Mouse (Mus musculus) neural tube, embryonic 13.5 days (tissue): ENCODE results near the gene Snapin. TPM values are rescaled to one million over a fixed set of nuclear protein-coding genes. Genes with fewer than 3 reads are reported as not detected.

Experiments used
- ATAC-seq: fragments of 200-750 bp; cut with Nextera tagmentation; 2 replicates; pipeline ENCODE4 v1.8.0; 2017; ENCODE audit warnings: low read depth, mild to moderate bottlenecking, moderate TSS enrichment, moderate library complexity
- H3K27ac ChIP-seq: fragments of 300-500 bp; sonication (generic); replicated peaks from 2 replicates; pipeline ENCODE4 v1.5.1; 2015; ENCODE audit warnings: moderate library complexity, mild to moderate bottlenecking, inconsistent platforms
- H3K27me3 ChIP-seq: fragments of 300-500 bp; sonication (generic); 2 replicates; pipeline ENCODE4 v1.6.1; 2015; ENCODE audit warnings: mild to moderate bottlenecking, inconsistent platforms
- H3K36me3 ChIP-seq: fragments of 300-500 bp; sonication (generic); 2 replicates; pipeline ENCODE4 v1.6.1; 2015; ENCODE audit warnings: mild to moderate bottlenecking, inconsistent platforms
- H3K4me1 ChIP-seq: fragments of 300-500 bp; sonication (generic); replicated peaks from 2 replicates; pipeline ENCODE4 v1.6.1; 2015; ENCODE audit warnings: inconsistent platforms
- H3K4me2 ChIP-seq: fragments of 300-500 bp; sonication (generic); 2 replicates; pipeline ENCODE4 v1.6.1; 2015; ENCODE audit warnings: inconsistent platforms, mild to moderate bottlenecking, moderate library complexity
- H3K4me3 ChIP-seq: fragments of 300-500 bp; sonication (generic); 2 replicates; pipeline ENCODE4 v1.5.1; 2015; ENCODE audit warnings: mild to moderate bottlenecking, inconsistent platforms
- H3K9ac ChIP-seq: fragments of 300-500 bp; sonication (generic); 2 replicates; pipeline ENCODE4 v1.6.1; 2015; ENCODE audit warnings: moderate library complexity, mild to moderate bottlenecking, inconsistent platforms
- H3K9me3 ChIP-seq: fragments of 300-500 bp; sonication (generic); 2 replicates; pipeline ENCODE4 v1.6.1; 2016; ENCODE audit warnings: inconsistent platforms
- WGBS: fragments of 180-500 bp; shearing (Covaris S2); methylation state at CpG from one replicate; pipeline ENCODE4 v1.1.7; 2015; 5-methylcytosine and 5-hydroxymethylcytosine counted together
- polyA plus RNA-seq: library from polyadenylated mRNA; unstranded; fragments of >200 nt; fragmentation: Nextera tagmentation; extraction: Ambion mirVana; gene quantifications from 2 replicates; pipeline ENCODE4 v1.2.1, GENCODE M21; 2015

Gene Snapin
- polyA plus RNA-seq, 1 experiment from 2014 or later, result 103 TPM

- peak overlapping the region; percentile 55 for H3K4me3 ChIP-seq
- H3K27me3 ChIP-seq, result peaks cover 65% of the 10 kb centered on the region
- ATAC-seq, result peak; percentile 45
- under 1% methylated on average over 75 of the region's 75 CpGs for WGBS
- H3K9ac ChIP-seq, result peak overlapping the region; percentile 65
- H3K27ac ChIP-seq, result no peak overlapping the region
- peak overlapping the region; percentile 94 for H3K4me2 ChIP-seq
- H3K36me3 ChIP-seq, result no peaks in the 10 kb centered on the region
- peaks cover 21% of the 10 kb centered on the region for H3K4me1 ChIP-seq
- H3K9me3 ChIP-seq, result no peaks in the 10 kb centered on the region
These were observed 25.6 kb downstream of the Snapin start for GRCm38 (mm10) chr3:90465081-90465685.

GRCm38 (mm10) chr3:90464552-90465080 lies 26.2 kb downstream of the Snapin start:
- WGBS, result 9% methylated on average over 37 of the region's 37 CpGs
- peak; percentile 28; the same call in 1 of the 2 replicates for ATAC-seq
- peak overlapping the region; percentile 55 for H3K4me3 ChIP-seq

GRCm38 (mm10) chr3:90462579-90462978 lies 28.3 kb downstream of the Snapin start:
- Histone ChIP-seq H3K4me1 (peaks cover 21% of the 10 kb centered on the region), H3K9me3 (no peaks in the 10 kb centered on the region), H3K27me3 (peaks cover 62% of the 10 kb centered on the region), H3K36me3 (no peaks in the 10 kb centered on the region), H3K4me2 (no peak overlapping the region), H3K4me3 (no peak overlapping the region), H3K9ac (no peak overlapping the region), H3K27ac (no peak overlapping the region)
- ATAC-seq, result no peak
- WGBS, result 33% methylated on average over 7 of the region's 7 CpGs

More at GRCm38 (mm10) chr3:90464552-90465080, 26.2 kb downstream of the Snapin start:
- H3K27me3 ChIP-seq, result peaks cover 65% of the 10 kb centered on the region
- peaks cover 21% of the 10 kb centered on the region for H3K4me1 ChIP-seq
- H3K9ac ChIP-seq, result peak overlapping the region; percentile 65
- peak overlapping the region; percentile 94 for H3K4me2 ChIP-seq
- H3K36me3 ChIP-seq, result no peaks in the 10 kb centered on the region
- no peak overlapping the region for H3K27ac ChIP-seq
- no peaks in the 10 kb centered on the region for H3K9me3 ChIP-seq

- no peak overlapping the region for H3K4me2 ChIP-seq
- H3K9me3 ChIP-seq, result no peaks in the 10 kb centered on the region
- peaks cover 62% of the 10 kb centered on the region for H3K27me3 ChIP-seq
- H3K4me1 ChIP-seq, result peaks cover 21% of the 10 kb centered on the region
- 87% methylated on average over 3 of the region's 3 CpGs for WGBS
- no peak overlapping the region for H3K27ac ChIP-seq
- H3K36me3 ChIP-seq, result no peaks in the 10 kb centered on the region
- no peak overlapping the region for H3K9ac ChIP-seq
- no peak for ATAC-seq
- no peak overlapping the region for H3K4me3 ChIP-seq
These were observed 28.9 kb downstream of the Snapin start for GRCm38 (mm10) chr3:90461935-90462334.

DNA sequence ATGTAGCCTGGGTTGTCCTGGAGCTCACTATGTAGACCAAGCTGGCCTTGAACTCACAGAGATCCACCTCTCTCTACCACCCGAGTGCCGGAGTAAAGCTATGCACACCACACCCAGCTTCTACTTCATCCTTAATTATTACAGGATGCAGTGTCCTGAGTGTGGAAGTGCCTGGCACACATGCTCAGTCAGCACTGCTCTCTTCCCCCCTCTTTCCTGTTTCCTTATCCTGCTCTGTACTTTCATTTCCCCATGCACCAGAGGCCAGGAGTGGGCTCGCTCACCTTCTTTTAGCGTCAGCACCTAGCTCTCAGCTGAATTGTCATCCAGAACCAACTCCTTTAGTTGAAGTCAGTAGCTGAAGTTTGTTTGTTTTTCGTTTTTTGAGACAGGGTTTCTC lies 30.5 kb downstream of the Snapin start:
- Histone ChIP-seq H3K36me3 (no peaks in the 10 kb centered on the region), H3K9me3 (no peaks in the 10 kb centered on the region), H3K9ac (no peak overlapping the region), H3K4me3 (no peak overlapping the region), H3K27me3 (peaks cover 51% of the 10 kb centered on the region), H3K4me1 (peaks cover 6% of the 10 kb centered on the region), H3K27ac (no peak overlapping the region), H3K4me2 (no peak overlapping the region)
- no peak for ATAC-seq
- 75% methylated on average over 5 of the region's 5 CpGs for WGBS

GRCm38 (mm10) chr3:90459727-90460126 lies 31.1 kb downstream of the Snapin start:
- Histone ChIP-seq H3K27me3 (peaks cover 45% of the 10 kb centered on the region), H3K27ac (no peak overlapping the region), H3K36me3 (no peaks in the 10 kb centered on the region), H3K9ac (no peak overlapping the region), H3K4me2 (no peak overlapping the region), H3K9me3 (no peaks in the 10 kb centered on the region), H3K4me1 (peaks cover under 1% of the 10 kb centered on the region; the same call in 1 of the 2 replicates), H3K4me3 (no peak overlapping the region)
- 83% methylated on average over 9 of the region's 9 CpGs for WGBS
- no peak for ATAC-seq

GRCm38 (mm10) chr3:90454931-90455330 lies 35.9 kb downstream of the Snapin start:
- no peak overlapping the region for H3K9ac ChIP-seq
- no peak overlapping the region for H3K4me2 ChIP-seq
- 0 out of 2 replicates have a peak, but pooled peaks cover 3% of the 10 kb centered on the region for H3K27me3 ChIP-seq
- 89% methylated on average over 14 of the region's 14 CpGs for WGBS
- H3K4me3 ChIP-seq, result no peak overlapping the region
- no peaks in the 10 kb centered on the region for H3K4me1 ChIP-seq
- H3K27ac ChIP-seq, result no peak overlapping the region
- no peaks in the 10 kb centered on the region for H3K9me3 ChIP-seq
- H3K36me3 ChIP-seq, result no peaks in the 10 kb centered on the region
- ATAC-seq, result no peak

DNA sequence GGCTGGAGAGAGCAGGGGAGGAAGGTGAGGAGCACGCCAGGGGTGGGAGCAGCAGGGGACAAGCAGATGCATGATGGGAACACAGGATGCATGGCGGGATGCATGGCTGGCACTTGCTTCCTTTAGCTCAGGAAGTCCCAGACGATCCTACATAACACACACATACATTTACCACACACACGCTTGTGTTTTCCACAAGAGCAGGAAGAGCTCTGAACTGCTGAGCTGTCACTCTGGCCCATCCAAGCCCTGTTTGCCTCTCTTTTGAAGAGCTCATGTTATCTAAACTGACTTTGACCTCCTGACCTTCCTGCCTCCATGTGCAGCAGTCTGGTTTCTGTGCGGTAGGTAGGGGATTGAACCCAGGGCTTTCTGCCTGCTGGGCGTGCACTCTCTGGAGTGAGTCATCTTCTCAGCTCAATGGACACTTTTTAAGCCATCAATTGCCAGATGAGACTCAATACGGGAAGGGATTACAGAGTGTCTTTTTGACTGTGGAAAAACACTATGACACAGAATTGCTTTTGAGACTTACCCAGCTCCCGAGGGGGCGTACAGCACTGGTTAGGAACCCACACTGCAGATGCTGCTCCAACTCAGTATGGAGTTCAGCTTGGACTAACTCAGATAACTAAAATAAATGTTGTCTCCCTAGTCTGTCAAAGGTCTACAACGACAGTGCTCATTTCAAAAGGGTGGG lies 39.3 kb downstream of the Snapin start:
- H3K4me2 ChIP-seq, result peak overlapping the region; percentile 21
- WGBS, result 65% methylated on average over 10 of the region's 10 CpGs

DNA sequence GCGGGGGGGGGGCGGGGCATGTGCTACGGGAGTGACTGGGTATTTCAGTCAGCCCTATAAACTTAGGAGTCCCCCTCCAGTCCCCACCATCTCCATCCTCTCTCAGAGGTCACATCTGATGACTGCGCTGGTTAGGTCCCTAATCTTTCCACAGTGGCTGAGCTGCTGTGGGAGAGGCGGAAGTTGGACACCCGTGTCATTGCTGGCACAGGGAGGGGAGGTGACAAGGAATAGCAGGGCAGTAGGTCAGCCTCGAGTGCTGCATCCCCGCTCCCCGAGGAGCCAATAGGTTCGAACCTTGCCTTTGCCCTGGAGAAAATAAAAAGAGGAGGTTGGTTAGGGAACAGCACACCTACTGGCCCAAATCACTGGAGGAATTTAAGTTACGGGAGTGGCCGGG lies 40.0 kb downstream of the Snapin start:
- no peak for ATAC-seq
- H3K9me3 ChIP-seq, result no peaks in the 10 kb centered on the region
- 33% methylated on average over 12 of the region's 12 CpGs for WGBS
- H3K4me3 ChIP-seq, result no peak overlapping the region
- no peak overlapping the region for H3K9ac ChIP-seq
- H3K4me1 ChIP-seq, result peaks cover 15% of the 10 kb centered on the region
- no peak overlapping the region; the same call in 1 of the 2 replicates for H3K27ac ChIP-seq
- no peaks in the 10 kb centered on the region for H3K27me3 ChIP-seq
- no peaks in the 10 kb centered on the region for H3K36me3 ChIP-seq
- peak overlapping the region; percentile 21 for H3K4me2 ChIP-seq

More for the DNA sequence above, 39.3 kb downstream of the Snapin start:
- no peak overlapping the region for H3K9ac ChIP-seq
- peaks cover 8% of the 10 kb centered on the region for H3K4me1 ChIP-seq
- H3K9me3 ChIP-seq, result no peaks in the 10 kb centered on the region
- H3K4me3 ChIP-seq, result no peak overlapping the region
- no peaks in the 10 kb centered on the region for H3K27me3 ChIP-seq
- ATAC-seq, result no peak
- H3K27ac ChIP-seq, result no peak overlapping the region; the same call in 1 of the 2 replicates
- H3K36me3 ChIP-seq, result no peaks in the 10 kb centered on the region

GRCm38 (mm10) chr3:90448626-90449025 lies 42.2 kb downstream of the Snapin start:
- no peak overlapping the region for H3K4me3 ChIP-seq
- WGBS, result 23% methylated on average over 6 of the region's 6 CpGs
- no peak for ATAC-seq
- H3K27me3 ChIP-seq, result no peaks in the 10 kb centered on the region
- H3K4me1 ChIP-seq, result peaks cover 21% of the 10 kb centered on the region
- H3K36me3 ChIP-seq, result no peaks in the 10 kb centered on the region
- no peak overlapping the region for H3K27ac ChIP-seq
- H3K4me2 ChIP-seq, result no peak overlapping the region
- no peak overlapping the region for H3K9ac ChIP-seq
- H3K9me3 ChIP-seq, result no peaks in the 10 kb centered on the region

- H3K9ac ChIP-seq, result no peak overlapping the region
These were observed 43.7 kb downstream of the Snapin start for GRCm38 (mm10) chr3:90447123-90447494.

GRCm38 (mm10) chr3:90446389-90447122 lies 44.3 kb downstream of the Snapin start:
- peak overlapping the region; percentile 29 for H3K4me3 ChIP-seq
- H3K27me3 ChIP-seq, result no peaks in the 10 kb centered on the region
- peak overlapping the region; percentile 52 for H3K9ac ChIP-seq
- H3K9me3 ChIP-seq, result no peaks in the 10 kb centered on the region
- no peaks in the 10 kb centered on the region for H3K36me3 ChIP-seq
- WGBS, result 1% methylated on average over 17 of the region's 17 CpGs
- H3K27ac ChIP-seq, result peak overlapping the region; percentile 81
- peaks cover 21% of the 10 kb centered on the region for H3K4me1 ChIP-seq
- peak overlapping the region; percentile 54 for H3K4me2 ChIP-seq
- peak; percentile 94 for ATAC-seq

More at GRCm38 (mm10) chr3:90447123-90447494, 43.7 kb downstream of the Snapin start:
- Histone ChIP-seq H3K36me3 (no peaks in the 10 kb centered on the region), H3K27ac (peak overlapping the region; percentile 81), H3K4me2 (peak overlapping the region; percentile 54), H3K4me3 (peak overlapping the region; percentile 29; the same call in 1 of the 2 replicates), H3K9me3 (no peaks in the 10 kb centered on the region), H3K4me1 (peaks cover 21% of the 10 kb centered on the region), H3K27me3 (no peaks in the 10 kb centered on the region)
- ATAC-seq, result peak; percentile 41
- 31% methylated on average over 7 of the region's 7 CpGs for WGBS
